Comparison of ENCODE assay signal across 11 mouse cellular contexts in the genomic region with DNA sequence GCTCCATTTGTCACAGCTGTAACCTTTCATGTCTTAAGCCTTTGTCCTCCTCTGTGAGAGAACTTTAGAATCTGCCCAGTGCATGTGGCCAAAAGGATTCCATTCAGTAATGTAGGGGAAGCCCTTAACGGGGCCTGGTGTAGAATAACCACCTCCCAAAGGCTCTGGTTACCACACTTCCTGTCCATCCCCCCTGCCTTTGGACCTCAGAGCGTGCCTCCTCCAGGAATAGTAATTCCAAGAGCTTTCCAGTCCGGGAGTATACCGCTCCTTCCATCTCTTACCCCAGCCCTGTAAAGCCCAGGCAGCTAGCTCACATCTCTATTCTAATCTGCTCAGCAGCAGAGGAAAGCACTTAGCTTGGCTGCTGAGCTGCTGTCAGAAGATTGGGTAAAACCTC. TPM values are rescaled to one million over a fixed set of nuclear protein-coding genes. Genes with fewer than 3 reads are reported as not detected.
DNase-seq lines count a peak whose midpoint lies in the region; ATAC-seq and TF ChIP-seq lines count a peak whose summit lies in the region.
"Had no signal": no experiment of that assay in that cellular context is flagged by ENCODE, and none has a peak within 500 bp of the region (broad histone marks: within the 10 kb centered on the region; RNA-seq: fewer than 3 reads in every experiment).

No protein-coding gene starts in this region.

- no peak for TF ChIP-seq POLR2A in cerebellum, adult 2 months (IDR thresholded peaks at IDR 0.05; ENCODE audit: borderline replicate concordance, insufficient read depth, low read length)

- H3K4me1 ChIP-seq in kidney, embryonic 16.5 days (ENCODE audit: insufficient read depth, low read length): peaks cover 85% of the 10 kb centered on the region
- peaks cover 41% of the 10 kb centered on the region for H3K4me1 ChIP-seq in embryonic facial prominence, embryonic 14.5 days (ENCODE audit: control insufficient read depth, insufficient read depth, low read length)
- H3K4me1 ChIP-seq in limb, embryonic 12.5 days (replicated peaks): peaks cover 24% of the 10 kb centered on the region
- no peaks in the 10 kb centered on the region for H3K4me1 ChIP-seq in cerebellum, adult 2 months (ENCODE audit: control insufficient read depth, insufficient read depth, low read length)

- H3K9me3 ChIP-seq in kidney, embryonic 16.5 days (ENCODE audit: low read length): no peaks in the 10 kb centered on the region
- no peaks in the 10 kb centered on the region for H3K9me3 ChIP-seq in embryonic facial prominence, embryonic 14.5 days (ENCODE audit: control insufficient read depth, low read length)
- H3K9me3 ChIP-seq in limb, embryonic 12.5 days: no peaks in the 10 kb centered on the region
- H3K9me3 ChIP-seq: G1E; liver, embryonic 15.5 days had no signal

- no peak overlapping the region for H3K9ac ChIP-seq in kidney, embryonic 16.5 days (replicated peaks; ENCODE audit: low read length)
- H3K9ac ChIP-seq in embryonic facial prominence, embryonic 14.5 days (ENCODE audit: low read depth, low read length): no peak overlapping the region
- H3K9ac ChIP-seq in limb, embryonic 12.5 days (replicated peaks): no peak overlapping the region
- H3K9ac ChIP-seq: liver, embryonic 15.5 days had no signal

- no peak overlapping the region for H3K4me2 ChIP-seq in kidney, embryonic 16.5 days (replicated peaks; ENCODE audit: low read depth, low read length)
- no peak overlapping the region for H3K4me2 ChIP-seq in embryonic facial prominence, embryonic 14.5 days (ENCODE audit: low read depth, low read length)
- no peak overlapping the region for H3K4me2 ChIP-seq in limb, embryonic 12.5 days
- H3K4me2 ChIP-seq: liver, embryonic 15.5 days had no signal

- H3K27ac ChIP-seq in kidney, embryonic 16.5 days (ENCODE audit: low read length): peak overlapping the region; percentile 88
- H3K27ac ChIP-seq in embryonic facial prominence, embryonic 14.5 days (replicated peaks; ENCODE audit: low read depth, low read length): peak overlapping the region; percentile 55; the same call in 1 of the 2 replicates
- H3K27ac ChIP-seq in limb, embryonic 12.5 days: peak overlapping the region; percentile 56
- H3K27ac ChIP-seq in cerebellum, adult 2 months (ENCODE audit: insufficient read depth, low read length): no peak overlapping the region
- H3K27ac ChIP-seq: liver, embryonic 15.5 days had no signal

- TF ChIP-seq CTCF in cerebellum, adult 2 months (IDR thresholded peaks at IDR 0.05; ENCODE audit: borderline replicate concordance, insufficient read depth, low read depth, low read length): no peak

- H3K4me3 ChIP-seq in kidney, embryonic 16.5 days (ENCODE audit: low read length): no peak overlapping the region
- H3K4me3 ChIP-seq in embryonic facial prominence, embryonic 14.5 days (ENCODE audit: low read depth, low read length): no peak overlapping the region
- H3K4me3 ChIP-seq in limb, embryonic 12.5 days (replicated peaks): no peak overlapping the region
- no peak overlapping the region for H3K4me3 ChIP-seq in cerebellum, adult 2 months (replicated peaks; ENCODE audit: insufficient read depth, low read depth, low read length)
- H3K4me3 ChIP-seq: liver, embryonic 15.5 days had no signal

- H3K27me3 ChIP-seq in kidney, embryonic 16.5 days (ENCODE audit: insufficient read depth, low read length): no peaks in the 10 kb centered on the region
- no peaks in the 10 kb centered on the region for H3K27me3 ChIP-seq in embryonic facial prominence, embryonic 14.5 days (replicated peaks; ENCODE audit: control insufficient read depth, insufficient read depth, low read length)
- no peaks in the 10 kb centered on the region for H3K27me3 ChIP-seq in limb, embryonic 12.5 days
- H3K27me3 ChIP-seq in cerebellum, adult 2 months (ENCODE audit: control insufficient read depth, insufficient read depth, low read length): no peaks in the 10 kb centered on the region
- H3K27me3 ChIP-seq: liver, embryonic 15.5 days had no signal

- H3K36me3 ChIP-seq in kidney, embryonic 16.5 days (ENCODE audit: insufficient read depth, low read length): no peaks in the 10 kb centered on the region
- H3K36me3 ChIP-seq in embryonic facial prominence, embryonic 14.5 days (ENCODE audit: control insufficient read depth, insufficient read depth, low read length): no peaks in the 10 kb centered on the region
- H3K36me3 ChIP-seq in limb, embryonic 12.5 days: no peaks in the 10 kb centered on the region
- H3K36me3 ChIP-seq: G1E; liver, embryonic 15.5 days had no signal

- 6% methylated on average over 4 of the region's 4 CpGs for WGBS in kidney, embryonic 16.5 days
- WGBS in embryonic facial prominence, embryonic 14.5 days: 21% methylated on average over 4 of the region's 4 CpGs
- WGBS in limb, embryonic 12.5 days: 30% methylated on average over 4 of the region's 4 CpGs
- 78% methylated on average over 4 of the region's 4 CpGs for WGBS in cerebellum, adult 2 months

- DNase-seq in kidney, adult 11 months: no peak
- peak; percentile 42 for DNase-seq in embryo, embryonic 10.5 days (ENCODE audit: low spot score)
- DNase-seq in embryonic facial prominence, embryonic 14.5 days (ENCODE audit: low spot score): peak; percentile 69
- DNase-seq in cerebellum, adult 2 months: no peak
- DNase-seq in testis, postnatal 14 days (ENCODE audit: low spot score): no peak
- DNase-seq: layer of hippocampus, adult 9-11 months had no signal

- ATAC-seq in kidney, embryonic 16.5 days (ENCODE audit: low FRiP score, low TSS enrichment): peak; percentile 79
- ATAC-seq in embryonic facial prominence, embryonic 14.5 days (ENCODE audit: low read depth): peak; percentile 81
- ATAC-seq in limb, embryonic 12.5 days (ENCODE audit: insufficient number of reproducible peaks, insufficient read depth, low FRiP score, low TSS enrichment, low read depth): 0 out of 2 replicates have a peak, but pooled peaks have one; percentile 63
- ATAC-seq: midbrain, embryonic 16.5 days had no signal

RNA-seq across cellular contexts. Expression of a gene that starts 14.7 kb away (rescaled TPM):
- polyA plus RNA-seq in kidney, embryonic 16.5 days (2015; fragmentation: Nextera tagmentation; extraction: Ambion mirVana): 382 and 440 TPM in 2 replicates
- 270 and 289 TPM in 2 replicates for polyA plus RNA-seq in embryonic facial prominence, embryonic 14.5 days (2014; fragmentation: Nextera tagmentation; extraction: Ambion mirVana)
- 118 and 133 TPM in 2 replicates for polyA plus RNA-seq in limb, embryonic 12.5 days (2016; fragmentation: Nextera tagmentation; extraction: Ambion mirVana)
- polyA plus RNA-seq in cerebellum, adult 2 months (2012; rRNA removed): 14.8 and 15.6 TPM in 2 replicates
- polyA plus RNA-seq: G1E had no signal

RNA-seq across cellular contexts. Expression of a gene that starts 14.7 kb away (rescaled TPM):
- 121 and 126 TPM in 2 replicates for polyA plus RNA-seq in kidney, embryonic 16.5 days (2015; fragmentation: Nextera tagmentation; extraction: Ambion mirVana)
- polyA plus RNA-seq in embryonic facial prominence, embryonic 14.5 days (2014; fragmentation: Nextera tagmentation; extraction: Ambion mirVana): 92.3 and 95.9 TPM in 2 replicates
- 56.3 and 63.5 TPM in 2 replicates for polyA plus RNA-seq in limb, embryonic 12.5 days (2016; fragmentation: Nextera tagmentation; extraction: Ambion mirVana)
- polyA plus RNA-seq in cerebellum, adult 2 months (2012; rRNA removed): 13.8 and 15.0 TPM in 2 replicates
- polyA plus RNA-seq: G1E had no signal

Comparison
In these comparisons a context has a peak if more than half of its experiments do, and no peak if none do; other contexts are left out.
1. DNase-seq: peak in embryo, embryonic 10.5 days (single experiment) and embryonic facial prominence, embryonic 14.5 days (single experiment); none in kidney, adult 11 months (single experiment), cerebellum, adult 2 months (0 of 2) and testis, postnatal 14 days (single experiment).
2. Peak in every context shown above with its lines, with median percentiles within 50 percentile points of each other: ATAC-seq.